Mouse (Mus musculus): ENCODE results near the gene Sema3a.

Sema3a gene

GRCm38 (mm10) chr5:13125241-13125692, at the start of gene Sema3a:
Gene Sema3a, plus strand, starts transcription at chr5:13125414.
- in situ Hi-C loops (cut with MboI, MseI) = no loop called here

DNA sequence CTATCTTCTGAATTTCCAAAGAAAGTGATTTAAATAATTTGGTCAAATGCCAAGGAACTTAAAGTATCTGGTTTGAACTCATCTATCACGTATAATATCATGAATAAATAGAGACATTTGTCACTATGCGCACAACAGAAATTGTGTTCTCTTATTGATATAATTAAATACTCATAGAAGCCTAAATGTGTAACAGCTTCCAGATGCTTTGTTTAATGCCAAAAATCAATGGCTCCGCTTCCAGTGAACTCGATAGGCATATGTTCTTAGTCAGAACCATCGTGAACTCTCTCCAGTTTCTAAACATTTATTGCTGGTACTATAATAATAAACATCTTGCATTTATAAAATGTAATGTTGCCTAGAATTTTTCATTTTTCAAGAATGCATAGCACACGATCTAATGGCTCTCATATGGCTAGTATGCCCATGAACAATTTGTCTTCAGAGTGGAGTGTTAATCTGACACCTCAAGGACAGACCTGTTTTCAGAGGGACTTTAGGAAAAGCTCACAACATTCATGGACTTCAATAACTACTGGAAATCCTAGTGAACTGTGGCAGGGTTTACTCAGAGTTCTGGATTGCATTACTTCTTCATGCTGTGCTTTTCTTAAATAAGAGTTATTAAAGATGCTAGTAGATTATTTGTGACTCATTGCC, 40.3 kb upstream of the Sema3a start:
- in situ Hi-C loops (cut with MboI, MseI) = no loop called here

- in situ Hi-C loops (cut with MboI, MseI) = no loop called here
Measured at GRCm38 (mm10) chr5:13090431-13090830, 34.8 kb upstream of the Sema3a start.

- in situ Hi-C loops (cut with MboI, MseI) = no loop called here
Measured at GRCm38 (mm10) chr5:13109522-13109921, 15.7 kb upstream of the Sema3a start.

DNA sequence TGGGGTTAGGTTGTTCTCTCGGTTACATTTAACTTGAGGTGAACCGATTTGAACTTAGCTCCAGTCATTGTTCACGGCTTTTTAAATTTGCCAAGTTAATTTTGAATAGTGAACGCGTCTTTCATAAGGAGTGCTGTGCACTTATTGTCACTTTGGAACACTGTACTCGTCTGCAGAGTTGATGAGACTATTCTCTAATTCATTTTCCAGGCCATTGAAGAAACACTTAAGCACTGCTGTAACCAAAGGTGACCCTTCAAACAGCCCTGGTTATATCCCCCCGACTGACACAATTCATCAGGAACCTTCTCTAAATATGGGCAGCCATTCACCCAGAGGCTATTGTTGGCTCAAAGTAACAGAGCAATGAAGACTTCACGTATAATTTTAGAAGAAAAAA, 8.0 kb upstream of the Sema3a start:
- in situ Hi-C loops (cut with MboI, MseI) = no loop called here

DNA sequence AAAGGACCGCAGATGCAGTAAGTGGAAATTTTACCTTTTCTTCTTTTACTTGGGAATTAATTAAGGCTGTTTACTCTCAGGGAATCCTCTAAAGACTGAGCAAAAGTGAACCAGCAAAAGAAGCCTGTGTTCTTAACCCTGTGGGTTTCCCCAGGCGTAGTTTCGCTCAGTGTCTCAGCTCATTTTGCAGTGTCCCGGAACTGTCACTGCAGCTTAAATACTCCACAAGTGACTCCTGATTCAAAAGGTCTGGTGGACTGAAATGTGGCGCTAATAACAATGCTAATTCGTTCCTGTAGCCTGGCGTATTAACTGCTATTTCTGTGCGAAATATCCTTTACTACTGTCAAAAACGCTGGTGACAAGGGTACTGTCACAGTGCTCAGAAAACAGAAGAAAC, 543 bp downstream of the Sema3a start:
- in situ Hi-C loops (cut with MboI, MseI) = no loop called here

GRCm38 (mm10) chr5:13126196-13126595, 982 bp downstream of the Sema3a start:
- in situ Hi-C loops (cut with MboI, MseI) = no loop called here

GRCm38 (mm10) chr5:13127121-13127520, 1.9 kb downstream of the Sema3a start:
- in situ Hi-C loops (cut with MboI, MseI) = no loop called here

- in situ Hi-C loops (cut with MboI, MseI) = no loop called here
Measured at GRCm38 (mm10) chr5:13144733-13145457, 19.7 kb downstream of the Sema3a start.

GRCm38 (mm10) chr5:13149909-13150308, 24.7 kb downstream of the Sema3a start:
- in situ Hi-C loops (cut with MboI, MseI) = no loop called here

DNA sequence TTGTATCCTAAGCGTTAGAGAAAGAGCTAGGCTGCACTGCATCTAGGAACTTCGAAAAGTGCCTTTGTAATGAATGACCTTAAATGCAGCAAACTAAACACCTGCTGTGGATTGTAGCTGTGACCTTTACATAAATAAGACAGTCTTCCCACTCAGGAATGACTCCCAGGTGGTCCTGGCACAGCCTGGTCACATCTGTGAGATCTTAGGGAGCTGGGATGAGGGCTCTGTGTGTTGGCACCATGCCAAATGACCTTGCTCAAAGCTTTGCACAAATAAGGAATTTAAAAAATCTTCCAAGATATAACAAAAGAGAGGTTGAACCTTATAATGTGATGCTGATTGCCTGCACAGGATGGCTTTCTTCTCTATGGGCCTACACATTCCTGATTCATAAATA, 25.8 kb downstream of the Sema3a start:
- in situ Hi-C loops (cut with MboI, MseI) = no loop called here

GRCm38 (mm10) chr5:13157761-13158612, 32.8 kb downstream of the Sema3a start:
- in situ Hi-C loops (cut with MboI, MseI) = no loop called here

DNA sequence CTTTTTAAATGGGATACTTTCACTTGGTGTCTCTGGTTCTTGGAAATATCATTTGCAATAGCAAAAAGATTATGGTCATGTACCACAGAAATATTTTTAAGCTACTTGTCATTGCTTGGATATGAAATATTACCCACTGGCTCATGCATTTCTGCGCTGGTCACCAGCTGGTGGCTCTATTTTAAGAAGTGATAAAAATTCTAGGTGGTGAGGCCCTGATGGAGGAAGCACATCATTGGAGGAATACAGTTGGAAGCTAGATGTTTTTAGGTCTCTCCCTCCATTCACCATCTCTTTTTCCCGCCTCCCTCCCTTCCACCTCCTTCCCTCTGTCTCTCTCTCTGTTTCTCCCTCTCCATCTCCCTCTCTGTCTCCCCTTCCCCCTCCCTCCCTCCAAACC, 57.0 kb downstream of the Sema3a start:
- in situ Hi-C loops (cut with MboI, MseI) = no loop called here

DNA sequence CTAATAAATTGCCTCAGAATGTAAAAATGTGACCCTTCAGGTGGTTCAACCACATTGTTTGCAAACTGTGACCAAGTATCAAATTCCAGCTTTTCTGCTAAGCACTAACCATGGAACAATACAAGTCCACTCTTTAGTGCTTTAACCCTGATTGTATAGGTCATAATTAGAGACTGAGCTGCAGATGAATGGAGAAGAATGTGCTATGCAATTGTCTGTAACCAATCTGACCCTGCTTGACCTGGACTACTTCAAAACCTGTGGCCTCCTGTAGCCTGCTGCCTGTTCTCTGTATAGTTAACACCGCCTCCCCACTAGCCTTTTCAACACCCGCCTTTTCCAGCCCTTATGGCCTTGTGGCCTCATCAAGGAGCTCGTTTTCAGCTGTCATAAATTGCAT, 72.7 kb downstream of the Sema3a start:
- in situ Hi-C loops (cut with MboI, MseI) = no loop called here

- in situ Hi-C loops (cut with MboI, MseI) = no loop called here
Measured at GRCm38 (mm10) chr5:13199709-13200108, 74.5 kb downstream of the Sema3a start.

GRCm38 (mm10) chr5:13255353-13255752, 130.1 kb downstream of the Sema3a start:
- in situ Hi-C loops (cut with MboI, MseI) = no loop called here

- in situ Hi-C loops (cut with MboI, MseI) = no loop called here
Measured at GRCm38 (mm10) chr5:13256321-13256720, 131.1 kb downstream of the Sema3a start.

DNA sequence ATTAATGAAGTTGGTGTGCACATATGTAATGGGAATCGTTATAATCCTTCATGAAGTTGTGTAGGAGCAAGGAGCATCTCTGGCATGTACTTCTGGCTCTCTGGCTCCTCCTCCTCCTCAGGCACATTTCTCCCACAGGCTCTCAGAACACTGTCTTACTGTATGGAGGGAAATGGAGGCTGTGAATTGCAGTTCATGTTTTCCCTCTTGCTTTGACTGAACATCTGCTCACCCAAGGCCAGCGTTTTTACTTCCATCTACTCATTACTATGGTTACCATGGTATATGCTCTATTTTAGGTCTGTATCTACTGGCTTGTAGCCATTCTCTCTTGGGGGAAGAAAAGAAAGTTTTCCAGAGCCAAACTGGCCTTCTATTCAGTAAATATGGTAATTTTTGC, 137.9 kb downstream of the Sema3a start:
- in situ Hi-C loops (cut with MboI, MseI) = no loop called here

GRCm38 (mm10) chr5:13263539-13263938, 138.3 kb downstream of the Sema3a start:
- in situ Hi-C loops (cut with MboI, MseI) = no loop called here

- in situ Hi-C loops (cut with MboI, MseI) = no loop called here
Measured at GRCm38 (mm10) chr5:13312667-13313066, 187.5 kb downstream of the Sema3a start.

DNA sequence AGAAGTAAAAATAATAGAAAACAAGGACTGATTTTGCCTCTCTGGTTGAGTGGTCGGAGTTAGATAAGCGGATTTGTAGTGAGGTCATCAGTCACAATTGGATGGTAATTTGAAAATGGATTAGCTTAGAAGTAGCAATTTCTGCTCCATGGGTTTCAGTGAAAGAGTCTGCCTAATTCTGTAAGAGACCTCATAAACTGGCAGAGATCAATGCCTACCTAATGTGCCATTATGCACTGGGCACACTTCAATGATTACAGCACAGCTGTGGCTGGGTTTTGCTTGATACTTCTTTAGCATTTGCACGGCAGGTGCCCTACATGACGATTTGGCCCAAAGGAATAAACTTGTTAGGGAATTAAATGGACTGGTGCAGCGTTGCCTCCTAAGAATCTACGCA, 188.8 kb downstream of the Sema3a start:
- in situ Hi-C loops (cut with MboI, MseI) = no loop called here

- in situ Hi-C loops (cut with MboI, MseI) = no loop called here
Measured at GRCm38 (mm10) chr5:13318728-13319429, 193.7 kb downstream of the Sema3a start.
